23 mouse cellular contexts compared by ENCODE assay signal in the genomic region with DNA sequence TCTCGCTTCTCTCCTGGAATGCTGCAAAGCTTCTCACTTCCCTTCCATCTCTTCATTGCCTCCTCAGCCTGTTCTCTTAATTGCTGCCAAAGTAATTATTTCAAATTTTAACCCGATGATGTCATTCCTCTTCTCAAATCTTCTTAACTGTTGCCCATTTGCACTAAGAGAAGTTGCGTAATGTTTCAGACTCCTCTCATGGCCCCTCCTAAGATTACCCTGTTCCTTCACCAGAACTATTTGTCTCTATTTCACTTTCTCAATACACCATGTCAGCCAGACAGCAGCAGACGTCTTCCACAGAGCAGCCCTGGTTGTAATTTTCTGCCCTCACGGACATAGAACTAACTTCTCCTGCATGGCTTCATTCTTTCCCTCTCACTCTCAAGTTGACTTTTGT. TPM values are rescaled to one million over a fixed set of nuclear protein-coding genes. Genes with fewer than 3 reads are reported as not detected.
DNase-seq lines count a peak whose midpoint lies in the region; ATAC-seq and TF ChIP-seq lines count a peak whose summit lies in the region.
"Had no signal": no experiment of that assay in that cellular context is flagged by ENCODE, and none has a peak within 500 bp of the region (broad histone marks: within the 10 kb centered on the region; RNA-seq: fewer than 3 reads in every experiment).

No protein-coding gene starts in this region.

- no peak for ATAC-seq in heart, embryonic 11.5 days (replicated peaks; ENCODE audit: insufficient number of reproducible peaks, low FRiP score, low TSS enrichment)
- peak; percentile 56; the same call in 1 of the 2 replicates for ATAC-seq in stomach, postnatal 0 days (ENCODE audit: low FRiP score, low TSS enrichment)
- ATAC-seq: liver, postnatal 0 days; midbrain, embryonic 15.5 days had no signal

- TF ChIP-seq CTCF in testis, adult 2 months (IDR thresholded peaks at IDR 0.05; ENCODE audit: control insufficient read depth, insufficient read depth, insufficient replicate concordance, low read depth, low read length): no peak
- TF ChIP-seq CTCF in stomach, postnatal 0 days (IDR thresholded peaks at IDR 0.05; ENCODE audit: low read depth): no peak

- no peak for TF ChIP-seq EP300 in stomach, postnatal 0 days (optimal IDR thresholded peaks at IDR 0.05)

- no peak for TF ChIP-seq POLR2A in testis, adult 2 months (IDR thresholded peaks at IDR 0.05; ENCODE audit: control insufficient read depth, low read depth, low read length)

- no peaks in the 10 kb centered on the region for H3K27me3 ChIP-seq in heart, embryonic 11.5 days (ENCODE audit: control insufficient read depth, insufficient read depth, low read length)
- H3K27me3 ChIP-seq in testis, adult 2 months (ENCODE audit: control insufficient read depth, insufficient read depth, low read length): no peaks in the 10 kb centered on the region
- no peaks in the 10 kb centered on the region for H3K27me3 ChIP-seq in stomach, postnatal 0 days (ENCODE audit: control insufficient read depth, insufficient read depth, low read length)
- H3K27me3 ChIP-seq: embryonic facial prominence, embryonic 15.5 days; heart, embryonic 15.5 days; midbrain, embryonic 15.5 days; stomach, embryonic 15.5 days had no signal

- no peaks in the 10 kb centered on the region for H3K36me3 ChIP-seq in heart, embryonic 11.5 days (ENCODE audit: control insufficient read depth, insufficient read depth, low read length)
- H3K36me3 ChIP-seq in testis, adult 2 months (ENCODE audit: control insufficient read depth, insufficient read depth, low read length): no peaks in the 10 kb centered on the region
- no peaks in the 10 kb centered on the region for H3K36me3 ChIP-seq in stomach, postnatal 0 days (ENCODE audit: control insufficient read depth, insufficient read depth, low read length)
- H3K36me3 ChIP-seq: embryonic facial prominence, embryonic 15.5 days; heart, embryonic 15.5 days; hindbrain, embryonic 10.5 days; limb, embryonic 10.5 days; midbrain, embryonic 15.5 days; stomach, embryonic 15.5 days had no signal

- no peak overlapping the region for H3K27ac ChIP-seq in heart, embryonic 11.5 days (ENCODE audit: low read depth, low read length)
- H3K27ac ChIP-seq in testis, adult 2 months (ENCODE audit: control insufficient read depth, insufficient read depth, low read depth, low read length): 0 out of 2 replicates have a peak overlapping the region, but pooled peaks have one; percentile 2
- peak overlapping the region; percentile 79 for H3K27ac ChIP-seq in stomach, postnatal 0 days (replicated peaks)
- H3K27ac ChIP-seq: embryonic facial prominence, embryonic 15.5 days; heart, embryonic 15.5 days; hindbrain, embryonic 10.5 days; limb, embryonic 10.5 days; midbrain, embryonic 15.5 days; stomach, embryonic 15.5 days had no signal

- peak; percentile 42 to 49 for DNase-seq in heart, adult 18-20 months
- DNase-seq in testis, postnatal 10 days (ENCODE audit: low spot score): no peak
- DNase-seq in lung, postnatal 25 days (ENCODE audit: low spot score): peak; percentile 45
- no peak for DNase-seq in stomach, postnatal 0 days (ENCODE audit: low spot score)
- no peak for DNase-seq in c-Kit-positive CD71-positive TER-119-positive erythroid progenitor cells, embryonic 14.5 days (ENCODE audit: low spot score)
- no peak for DNase-seq in thymus, postnatal 4 days
- DNase-seq: B cell, adult 2 months; cerebellum, postnatal 14 days; kidney, adult 18-20 months; kidney, postnatal 36 days; layer of hippocampus, adult 9-11 months; liver, postnatal 0 days; right cerebral cortex, postnatal 14 days; thymus, postnatal 14 days had no signal

- H3K4me1 ChIP-seq in heart, embryonic 11.5 days (ENCODE audit: control insufficient read depth, insufficient read depth, low read length): no peaks in the 10 kb centered on the region
- H3K4me1 ChIP-seq in testis, adult 2 months (ENCODE audit: control insufficient read depth, insufficient read depth, low read length): peaks cover 4% of the 10 kb centered on the region; the same call in 1 of the 2 replicates
- peaks cover 2% of the 10 kb centered on the region; the same call in 1 of the 2 replicates for H3K4me1 ChIP-seq in stomach, postnatal 0 days (replicated peaks; ENCODE audit: control insufficient read depth, insufficient read depth)
- H3K4me1 ChIP-seq: heart, embryonic 15.5 days; limb, embryonic 10.5 days; midbrain, embryonic 15.5 days; stomach, embryonic 15.5 days had no signal

- no peaks in the 10 kb centered on the region for H3K9me3 ChIP-seq in heart, embryonic 11.5 days (replicated peaks; ENCODE audit: control insufficient read depth, low read length)
- H3K9me3 ChIP-seq in stomach, postnatal 0 days (ENCODE audit: control insufficient read depth, low read length): no peaks in the 10 kb centered on the region
- H3K9me3 ChIP-seq: embryonic facial prominence, embryonic 15.5 days; heart, embryonic 15.5 days; hindbrain, embryonic 10.5 days; limb, embryonic 10.5 days; midbrain, embryonic 15.5 days; stomach, embryonic 15.5 days had no signal

- H3K4me3 ChIP-seq in heart, embryonic 11.5 days (ENCODE audit: low read depth, low read length): no peak overlapping the region
- no peak overlapping the region for H3K4me3 ChIP-seq in testis, adult 2 months (ENCODE audit: control insufficient read depth, low read depth, low read length)
- no peak overlapping the region for H3K4me3 ChIP-seq in stomach, postnatal 0 days (ENCODE audit: low read depth, low read length)
- H3K4me3 ChIP-seq: embryonic facial prominence, embryonic 15.5 days; heart, embryonic 15.5 days; hindbrain, embryonic 10.5 days; limb, embryonic 10.5 days; midbrain, embryonic 15.5 days; myocyte; stomach, embryonic 15.5 days had no signal

- WGBS in heart, embryonic 11.5 days (ENCODE audit: insufficient replicate concordance): 76% methylated on average over 5 of the region's 5 CpGs
- WGBS in stomach, postnatal 0 days: 49% methylated on average over 5 of the region's 5 CpGs

- H3K9ac ChIP-seq in heart, embryonic 11.5 days (ENCODE audit: low read depth, low read length): no peak overlapping the region
- H3K9ac ChIP-seq in stomach, postnatal 0 days (ENCODE audit: low read length): no peak overlapping the region
- H3K9ac ChIP-seq: embryonic facial prominence, embryonic 15.5 days; heart, embryonic 15.5 days; liver, postnatal 0 days; midbrain, embryonic 15.5 days; stomach, embryonic 15.5 days had no signal

- H3K4me2 ChIP-seq in heart, embryonic 11.5 days: no peak overlapping the region
- H3K4me2 ChIP-seq in stomach, postnatal 0 days (replicated peaks; ENCODE audit: low read depth): no peak overlapping the region
- H3K4me2 ChIP-seq: embryonic facial prominence, embryonic 15.5 days; heart, embryonic 15.5 days; midbrain, embryonic 15.5 days; stomach, embryonic 15.5 days had no signal

RNA-seq across cellular contexts. Expression of a gene that starts 59.1 kb away (rescaled TPM):
- 10 to 100 TPM; 38.6 to 39.5 TPM for total RNA-seq in heart, adult 18-20 months (2021)
- polyA plus RNA-seq in heart, embryonic 11.5 days (2014; fragmentation: Nextera tagmentation; extraction: Ambion mirVana): 39.8 and 41.8 TPM in 2 replicates
- polyA plus RNA-seq in testis, adult 2 months (2012; rRNA removed): 14.9 and 15.3 TPM in 2 replicates
- polyA plus RNA-seq in stomach, postnatal 0 days (2015; fragmentation: Nextera tagmentation; extraction: Ambion mirVana): 32.4 and 38.7 TPM in 2 replicates

Comparison
In these comparisons a context has a peak if more than half of its experiments do, and no peak if none do; other contexts are left out.
1. DNase-seq: peak in heart, adult 18-20 months (2 of 2) and lung, postnatal 25 days (single experiment); none in testis, postnatal 10 days (single experiment), stomach, postnatal 0 days (single experiment), c-Kit-positive CD71-positive TER-119-positive erythroid progenitor cells, embryonic 14.5 days (single experiment) and thymus, postnatal 4 days (single experiment).